Mouse (Mus musculus) neural tube, embryonic 15.5 days (tissue): Measurements from ENCODE around the gene Clrn3. TPM values are rescaled to one million over a fixed set of nuclear protein-coding genes. Genes with fewer than 3 reads are reported as not detected.
"Not testable (repeated sequence)": the region's sequence is repeated elsewhere in the genome, so short reads cannot be mapped to it uniquely, and the experiment has no call there.

Experiments
- ATAC-seq: fragments of 200-750 bp; cut with Nextera tagmentation; 2 replicates; pipeline ENCODE4 v1.8.0; 2017; ENCODE audit warnings: mild to moderate bottlenecking, moderate TSS enrichment, moderate library complexity; ENCODE audit not compliant: low FRiP score
- H3K27ac ChIP-seq: fragments of 300-500 bp; sonication (generic); replicated peaks from 2 replicates; pipeline ENCODE4 v1.5.1; 2015; ENCODE audit warnings: mild to moderate bottlenecking, inconsistent platforms
- H3K27me3 ChIP-seq: fragments of 300-500 bp; sonication (generic); replicated peaks from 2 replicates; pipeline ENCODE4 v1.6.1; 2015; ENCODE audit warnings: inconsistent platforms
- H3K36me3 ChIP-seq: fragments of 300-500 bp; sonication (generic); 2 replicates; pipeline ENCODE4 v1.6.1; 2015; ENCODE audit warnings: inconsistent platforms
- H3K4me1 ChIP-seq: fragments of 300-500 bp; sonication (generic); 2 replicates; pipeline ENCODE4 v1.6.1; 2015; ENCODE audit warnings: inconsistent platforms
- H3K4me2 ChIP-seq: fragments of 300-500 bp; sonication (generic); 2 replicates; pipeline ENCODE4 v1.6.1; 2015; ENCODE audit warnings: inconsistent platforms, mild to moderate bottlenecking, moderate library complexity
- H3K4me3 ChIP-seq: fragments of 300-500 bp; sonication (generic); replicated peaks from 2 replicates; pipeline ENCODE4 v1.5.1; 2015; ENCODE audit warnings: mild to moderate bottlenecking, inconsistent platforms
- H3K9ac ChIP-seq: fragments of 300-500 bp; sonication (generic); replicated peaks from 2 replicates; pipeline ENCODE4 v1.6.1; 2015; ENCODE audit warnings: mild to moderate bottlenecking, inconsistent platforms
- H3K9me3 ChIP-seq: fragments of 300-500 bp; sonication (generic); replicated peaks from 2 replicates; pipeline ENCODE4 v1.6.1; 2016; ENCODE audit warnings: inconsistent platforms
- WGBS: fragments of 180-500 bp; shearing (Covaris S2); methylation state at CpG from one replicate; pipeline ENCODE4 v1.1.7; 2015; ENCODE audit warnings: mixed read lengths; 5-methylcytosine and 5-hydroxymethylcytosine counted together
- polyA plus RNA-seq: library from polyadenylated mRNA; unstranded; fragments of >200 nt; fragmentation: Nextera tagmentation; extraction: Ambion mirVana; gene quantifications from 2 replicates; pipeline ENCODE4 v1.2.1, GENCODE M21; 2015

Gene Clrn3
- 1.5 TPM in 1 of 2 replicates, not detected in the other for polyA plus RNA-seq

DNA sequence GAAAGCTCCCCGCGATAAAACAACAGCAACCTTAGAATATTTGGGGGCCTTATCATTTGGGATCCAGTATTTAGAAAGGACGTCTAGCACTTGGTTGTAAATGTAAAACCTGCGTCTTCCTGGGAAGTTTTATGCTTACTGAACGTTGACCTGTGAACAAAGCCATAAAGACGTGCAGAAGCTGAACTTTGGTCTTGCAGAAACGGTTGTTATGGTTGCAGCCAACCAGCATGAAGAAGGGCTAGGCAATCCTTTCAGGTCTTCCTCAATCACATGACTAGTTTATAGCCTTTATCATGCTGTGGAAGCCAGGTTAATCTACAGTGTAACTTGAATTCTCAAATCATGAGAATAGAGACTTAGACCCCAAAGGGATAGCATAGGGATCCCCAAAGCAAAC, at the start of gene Clrn3:
Clrn3 (minus strand) TSS at position 140 of the 400 bp plus-strand sequence.
- Histone ChIP-seq H3K27me3 (no peaks in the 10 kb centered on the region), H3K4me3 (no peak within 1 kb of the TSS), H3K27ac (no peak within 1 kb of the TSS), H3K4me2 (no peak within 1 kb of the TSS), H3K36me3 (no peaks in the 10 kb centered on the region), H3K9me3 (no peaks in the 10 kb centered on the region), H3K4me1 (no peaks in the 10 kb centered on the region), H3K9ac (no peak within 1 kb of the TSS)
- ATAC-seq = no peak
- 83% methylated on average over 7 of the region's 7 CpGs for WGBS

DNA sequence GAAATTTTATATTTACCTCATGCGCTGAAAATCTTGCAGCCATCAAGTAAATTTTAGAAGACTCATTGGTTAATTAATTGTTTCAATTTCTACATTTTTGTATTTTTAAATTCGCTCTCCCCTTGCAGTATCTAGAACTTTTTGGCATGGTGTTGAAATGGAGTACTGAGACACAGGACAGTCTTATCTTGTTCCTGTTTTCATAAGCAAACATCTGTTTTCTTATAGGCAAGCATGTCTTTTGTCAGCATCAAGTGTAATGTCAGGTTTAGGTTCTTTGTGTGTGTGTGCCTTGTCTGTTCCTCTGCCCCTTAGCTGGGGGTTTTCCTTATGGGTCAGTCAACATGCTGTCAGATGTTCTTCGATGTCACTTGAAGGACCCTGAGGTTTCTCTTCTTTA, 47.9 kb upstream of the Clrn3 start:
- ATAC-seq = no peak
- no peak overlapping the region for H3K9ac ChIP-seq
- no peak overlapping the region for H3K4me3 ChIP-seq
- no peak overlapping the region for H3K4me2 ChIP-seq
- H3K4me1 ChIP-seq = peaks cover 19% of the 10 kb centered on the region; the same call in 1 of the 2 replicates
- H3K36me3 ChIP-seq = no peaks in the 10 kb centered on the region
- no peak overlapping the region for H3K27ac ChIP-seq
- WGBS = 93% methylated on average over 3 of the region's 3 CpGs
- H3K9me3 ChIP-seq = no peaks in the 10 kb centered on the region
- H3K27me3 ChIP-seq = no peaks in the 10 kb centered on the region

DNA sequence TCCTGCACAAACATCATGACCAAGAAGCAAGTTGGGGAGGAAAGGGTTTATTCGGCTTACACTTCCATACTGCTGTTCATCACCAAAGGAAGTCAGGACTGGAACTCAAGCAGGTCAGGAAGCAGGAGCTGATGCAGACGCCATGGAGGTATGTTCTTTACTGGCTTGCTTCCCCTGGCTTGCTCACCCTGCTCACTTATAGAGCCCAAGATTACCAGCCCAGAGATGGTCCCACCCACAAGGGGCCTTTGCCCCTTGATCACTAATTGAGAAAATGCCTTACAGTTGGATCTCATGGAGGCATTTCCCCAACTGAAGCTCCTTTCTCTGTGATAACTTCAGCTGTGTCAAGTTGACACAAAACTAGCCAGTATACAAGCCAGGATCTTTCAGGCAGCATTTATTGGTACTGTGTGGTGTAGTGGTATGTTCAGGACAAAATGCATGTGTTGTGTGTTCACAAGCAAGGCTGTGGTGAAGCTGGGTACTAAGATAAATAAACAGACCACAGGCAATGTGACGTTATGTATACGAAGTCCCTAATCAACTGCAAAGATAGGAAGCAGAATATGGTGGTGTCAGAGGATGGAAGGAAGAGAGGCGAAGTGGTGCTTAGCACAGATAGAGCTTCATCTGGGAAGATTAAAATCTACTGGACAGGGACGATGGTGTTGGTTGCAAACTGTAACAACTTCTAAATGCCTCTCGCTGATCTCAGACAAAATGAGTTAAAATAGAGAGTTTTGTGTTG, 47.0 kb upstream of the Clrn3 start:
- 87% methylated on average over 7 of the region's 7 CpGs for WGBS
- H3K27ac ChIP-seq, H3K27me3 ChIP-seq, H3K9ac ChIP-seq, H3K4me2 ChIP-seq, ATAC-seq, H3K4me3 ChIP-seq, H3K9me3 ChIP-seq, H3K36me3 ChIP-seq: not testable (repeated sequence)
- H3K4me1 ChIP-seq = peaks cover 16% of the 10 kb centered on the region; the same call in 1 of the 2 replicates

DNA sequence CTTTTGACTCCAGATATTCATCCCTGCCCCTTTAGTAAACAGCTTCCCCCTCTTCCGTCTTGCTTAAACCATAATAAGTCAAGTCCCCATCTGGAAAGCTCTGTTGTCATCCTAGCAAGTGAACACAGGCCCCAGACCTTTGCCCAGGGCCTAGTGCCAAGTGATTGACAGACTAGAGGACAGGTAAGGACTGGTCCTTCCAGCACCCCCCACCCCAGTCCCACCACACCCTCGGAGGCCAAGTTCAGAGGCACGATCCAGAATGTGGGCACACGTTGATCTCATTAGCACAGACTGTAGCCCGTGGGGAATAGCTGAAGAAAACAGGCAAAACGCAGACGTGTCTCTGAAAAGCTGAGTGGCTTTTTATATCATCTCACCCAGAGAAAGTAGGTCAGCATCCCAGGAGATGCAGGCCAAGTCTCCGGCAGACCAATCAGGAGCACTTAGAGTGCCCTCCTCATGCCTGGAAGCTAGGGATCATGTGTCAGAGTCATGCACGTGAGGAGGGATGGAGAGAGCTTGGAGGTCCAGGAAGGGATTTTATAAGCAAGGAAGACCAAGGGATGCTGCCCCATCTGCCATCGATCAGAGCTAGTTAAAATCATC, 43.6 kb upstream of the Clrn3 start:
- H3K9ac ChIP-seq = no peak overlapping the region
- peaks cover 28% of the 10 kb centered on the region for H3K4me1 ChIP-seq
- H3K9me3 ChIP-seq = no peaks in the 10 kb centered on the region
- H3K27ac ChIP-seq = no peak overlapping the region
- H3K4me3 ChIP-seq = no peak overlapping the region
- no peak overlapping the region for H3K4me2 ChIP-seq
- H3K36me3 ChIP-seq = no peaks in the 10 kb centered on the region
- ATAC-seq = no peak
- WGBS = 68% methylated on average over 10 of the region's 10 CpGs
- no peaks in the 10 kb centered on the region for H3K27me3 ChIP-seq

DNA sequence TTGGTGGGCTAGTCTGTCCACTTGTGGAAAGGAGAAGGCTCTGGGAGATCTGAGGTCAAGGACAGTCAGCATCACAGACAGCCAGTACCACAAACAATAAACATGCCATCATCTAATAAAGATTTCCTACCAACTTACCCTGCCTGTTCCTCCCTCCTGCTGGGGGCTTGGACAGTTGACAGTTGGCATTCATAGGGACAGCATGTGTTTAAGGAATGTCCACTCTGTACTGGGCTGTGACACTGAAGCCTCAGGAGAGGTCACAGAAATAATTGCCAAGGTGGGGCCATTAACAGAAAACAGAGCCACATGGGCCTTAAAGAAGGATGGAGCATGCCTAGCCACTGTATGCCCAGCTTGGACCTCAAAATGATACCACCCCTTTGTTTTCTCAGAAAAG, 42.9 kb upstream of the Clrn3 start:
- no peak for ATAC-seq
- no peak overlapping the region for H3K4me2 ChIP-seq
- no peak overlapping the region for H3K4me3 ChIP-seq
- no peak overlapping the region for H3K27ac ChIP-seq
- no peaks in the 10 kb centered on the region for H3K9me3 ChIP-seq
- peaks cover 28% of the 10 kb centered on the region for H3K4me1 ChIP-seq
- H3K27me3 ChIP-seq = no peaks in the 10 kb centered on the region
- no peak overlapping the region for H3K9ac ChIP-seq
- H3K36me3 ChIP-seq = no peaks in the 10 kb centered on the region

DNA sequence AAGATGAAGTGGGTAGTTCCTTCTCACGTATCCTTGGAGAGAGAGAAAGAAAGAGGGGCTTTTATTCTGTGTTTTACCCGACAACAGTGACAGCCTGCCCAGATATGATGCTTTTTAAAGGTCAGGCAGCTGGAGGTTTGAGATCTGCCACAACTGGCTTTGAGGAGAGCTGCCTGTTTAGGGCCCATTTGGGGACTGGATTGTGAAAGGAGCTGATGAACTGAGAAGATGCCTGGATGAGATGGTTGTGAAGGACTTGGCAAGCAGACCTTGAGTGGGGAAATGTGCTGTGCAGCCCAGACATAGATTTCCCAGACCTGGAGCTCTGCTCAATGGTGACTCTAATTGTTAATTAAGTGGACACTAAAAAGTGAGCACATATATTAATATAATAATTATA, 40.1 kb upstream of the Clrn3 start:
- Histone ChIP-seq H3K9ac (no peak overlapping the region), H3K4me1 (peaks cover 24% of the 10 kb centered on the region), H3K4me3 (no peak overlapping the region), H3K4me2 (no peak overlapping the region), H3K36me3 (no peaks in the 10 kb centered on the region), H3K27me3 (no peaks in the 10 kb centered on the region), H3K27ac (no peak overlapping the region), H3K9me3 (no peaks in the 10 kb centered on the region)
- ATAC-seq = no peak
- WGBS = 64% methylated on average over 2 of the region's 2 CpGs

DNA sequence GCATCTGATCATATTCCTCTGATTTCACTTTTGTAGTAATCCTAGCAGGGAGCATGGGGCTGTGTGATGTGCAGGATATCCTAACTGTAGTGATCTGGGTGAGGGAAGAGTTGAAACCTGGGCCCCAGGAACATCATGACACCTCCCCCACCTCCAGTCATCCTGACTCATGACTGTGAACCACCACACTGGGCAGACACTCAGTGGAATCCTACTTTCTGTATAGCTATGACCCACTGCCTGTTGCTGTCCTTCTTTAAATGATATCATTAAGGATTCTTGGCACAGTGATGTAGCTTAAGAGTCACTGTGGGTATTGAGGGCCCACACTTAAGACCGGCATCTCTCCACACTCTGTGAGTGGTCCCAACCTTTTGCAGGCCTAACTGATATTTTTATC, 39.1 kb upstream of the Clrn3 start:
- WGBS = 70% methylated on average over 1 of the region's 1 CpGs
- H3K9ac ChIP-seq = no peak overlapping the region
- H3K27me3 ChIP-seq = no peaks in the 10 kb centered on the region
- H3K27ac ChIP-seq = no peak overlapping the region
- H3K4me3 ChIP-seq = no peak overlapping the region
- no peak for ATAC-seq
- H3K4me1 ChIP-seq = peaks cover 17% of the 10 kb centered on the region
- H3K9me3 ChIP-seq = no peaks in the 10 kb centered on the region
- no peaks in the 10 kb centered on the region for H3K36me3 ChIP-seq
- H3K4me2 ChIP-seq = no peak overlapping the region

DNA sequence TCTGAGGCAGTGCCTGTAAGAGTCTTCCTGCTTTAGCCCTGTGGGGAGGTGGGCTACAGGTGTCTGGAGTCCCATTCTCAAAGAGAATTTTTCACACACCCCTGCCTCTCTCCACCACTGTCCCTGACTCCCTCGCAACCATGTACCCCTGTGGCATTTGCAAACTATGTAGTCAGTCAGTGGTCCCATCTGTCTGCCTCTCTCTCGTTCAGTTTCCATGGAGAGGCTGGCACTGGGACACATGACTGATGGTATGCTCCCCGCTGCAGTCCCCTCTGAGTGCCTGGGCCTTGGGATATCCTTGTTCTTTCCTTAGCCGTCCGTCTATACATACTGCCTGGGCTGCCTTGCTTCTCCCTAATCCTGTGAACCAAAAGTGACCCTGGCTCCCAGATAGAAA, 37.6 kb upstream of the Clrn3 start:
- no peak for ATAC-seq
- no peak overlapping the region for H3K9ac ChIP-seq
- no peaks in the 10 kb centered on the region for H3K9me3 ChIP-seq
- H3K27me3 ChIP-seq = no peaks in the 10 kb centered on the region
- H3K36me3 ChIP-seq = no peaks in the 10 kb centered on the region
- no peak overlapping the region for H3K4me3 ChIP-seq
- H3K27ac ChIP-seq = no peak overlapping the region
- no peak overlapping the region for H3K4me2 ChIP-seq
- peaks cover 12% of the 10 kb centered on the region for H3K4me1 ChIP-seq
- 59% methylated on average over 5 of the region's 5 CpGs for WGBS

DNA sequence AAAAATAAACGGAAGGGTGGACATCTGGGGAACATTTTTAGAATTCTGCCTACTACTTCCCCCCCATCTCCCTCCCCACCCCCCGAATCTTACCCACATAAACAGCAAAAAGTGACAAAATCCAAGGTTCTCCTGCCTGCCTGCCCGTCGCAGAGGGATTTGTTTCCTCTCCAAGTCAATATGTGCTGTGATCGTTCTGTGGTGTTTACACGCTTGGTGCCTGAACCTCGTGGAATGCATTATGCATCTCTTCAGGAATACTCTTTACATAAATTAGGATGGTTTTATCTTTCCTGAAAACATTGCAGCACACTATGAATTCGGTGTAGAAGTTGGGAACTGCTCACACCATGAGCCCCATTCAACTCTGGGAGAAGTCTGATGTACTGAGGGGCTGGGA, 35.6 kb upstream of the Clrn3 start:
- ATAC-seq = no peak
- no peak overlapping the region for H3K9ac ChIP-seq
- no peak overlapping the region for H3K4me3 ChIP-seq
- H3K27ac ChIP-seq = no peak overlapping the region
- WGBS = 78% methylated on average over 8 of the region's 8 CpGs
- no peaks in the 10 kb centered on the region for H3K27me3 ChIP-seq
- H3K36me3 ChIP-seq = no peaks in the 10 kb centered on the region
- H3K4me2 ChIP-seq = no peak overlapping the region
- peaks cover 12% of the 10 kb centered on the region for H3K4me1 ChIP-seq
- no peaks in the 10 kb centered on the region for H3K9me3 ChIP-seq

DNA sequence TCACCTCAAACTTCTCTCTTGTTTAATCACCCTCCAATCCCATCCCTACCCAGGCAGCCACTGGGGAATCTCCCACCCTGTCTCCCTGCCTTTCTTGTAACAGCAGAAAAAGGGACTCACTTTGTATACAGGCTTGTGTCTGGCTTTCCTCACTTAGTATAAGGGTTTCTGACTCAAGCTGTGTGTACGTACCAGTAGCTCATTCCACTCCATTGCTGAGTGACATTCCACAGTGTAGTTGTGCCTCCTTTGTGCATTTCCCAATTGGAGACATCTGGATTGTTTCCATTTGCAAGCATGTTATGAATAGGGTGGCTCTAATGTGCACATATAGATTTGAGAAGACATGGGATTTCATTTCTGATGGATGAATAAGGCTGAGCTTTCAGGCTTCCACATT, 31.8 kb upstream of the Clrn3 start:
- Histone ChIP-seq H3K9ac (no peak overlapping the region), H3K4me1 (no peaks in the 10 kb centered on the region), H3K4me3 (no peak overlapping the region), H3K9me3 (no peaks in the 10 kb centered on the region), H3K27me3 (no peaks in the 10 kb centered on the region), H3K27ac (no peak overlapping the region), H3K36me3 (no peaks in the 10 kb centered on the region), H3K4me2 (no peak overlapping the region)
- 69% methylated on average over 1 of the region's 1 CpGs for WGBS
- ATAC-seq = no peak

DNA sequence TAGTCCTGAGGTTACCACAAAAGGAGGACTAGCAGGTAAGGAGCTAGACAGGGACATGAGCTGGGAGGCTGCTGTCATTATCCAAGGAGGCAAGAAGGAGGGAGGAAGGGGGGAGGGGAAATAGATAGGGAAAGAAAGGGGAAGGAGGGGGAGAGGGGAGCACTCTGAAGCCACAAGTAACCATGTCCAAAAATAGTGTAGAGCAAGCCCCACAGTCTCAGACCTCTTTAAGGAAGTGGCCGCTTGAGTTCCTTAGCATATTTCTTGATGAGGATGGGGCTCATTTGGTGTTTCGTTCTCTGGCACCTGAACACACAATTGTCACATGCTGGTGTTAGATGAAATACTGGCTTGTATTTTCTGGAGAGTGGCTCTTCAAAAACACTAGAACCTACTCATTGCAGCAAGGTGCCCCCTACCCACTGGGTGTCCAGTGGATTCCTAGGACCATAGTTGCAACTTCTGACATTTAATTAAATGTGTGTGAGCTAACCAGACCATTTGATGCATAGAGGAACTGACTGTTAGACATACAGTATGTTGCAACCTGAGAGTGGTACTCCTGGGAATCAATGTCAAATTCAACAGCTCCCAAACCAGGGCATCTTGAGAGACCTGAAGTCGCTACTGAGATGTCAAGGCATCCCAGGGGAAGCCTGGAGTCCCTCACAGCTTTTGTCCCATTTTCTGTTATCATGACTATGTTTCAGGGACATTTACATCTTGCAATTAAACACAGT, 28.4 kb upstream of the Clrn3 start:
- Histone ChIP-seq H3K4me3 (no peak overlapping the region), H3K4me1 (no peaks in the 10 kb centered on the region), H3K4me2 (no peak overlapping the region), H3K27ac (no peak overlapping the region), H3K9me3 (no peaks in the 10 kb centered on the region), H3K9ac (no peak overlapping the region), H3K36me3 (no peaks in the 10 kb centered on the region), H3K27me3 (no peaks in the 10 kb centered on the region)
- WGBS = 91% methylated on average over 3 of the region's 3 CpGs
- ATAC-seq = no peak

DNA sequence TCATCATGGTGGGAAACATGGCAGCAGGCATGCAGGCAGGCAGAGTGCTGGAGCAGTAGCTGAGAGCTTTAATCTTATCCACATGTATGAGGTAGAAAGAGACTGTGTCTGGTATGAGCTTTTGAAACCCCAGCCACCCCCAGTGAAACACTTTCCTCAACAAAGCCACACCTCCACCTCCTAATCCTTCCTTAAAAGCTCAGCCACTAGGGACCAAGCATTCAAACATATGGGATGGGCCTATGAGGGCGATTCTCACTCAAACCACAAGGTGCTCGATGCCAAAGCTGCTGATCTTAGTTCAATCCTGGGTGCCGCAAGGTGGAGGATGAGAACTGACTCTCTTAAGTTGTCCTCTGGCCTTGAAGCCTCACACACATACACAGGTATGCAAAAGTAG, 25.1 kb upstream of the Clrn3 start:
- no peak for ATAC-seq
- Histone ChIP-seq H3K4me3 (no peak overlapping the region), H3K27ac (no peak overlapping the region), H3K4me1 (peaks cover 9% of the 10 kb centered on the region), H3K27me3 (no peaks in the 10 kb centered on the region), H3K9me3 (no peaks in the 10 kb centered on the region), H3K4me2 (no peak overlapping the region), H3K36me3 (no peaks in the 10 kb centered on the region), H3K9ac (no peak overlapping the region)
- WGBS = 83% methylated on average over 3 of the region's 3 CpGs
